Mouse (Mus musculus): Measurements from ENCODE around the gene Nynrin. TPM values are rescaled to one million over a fixed set of nuclear protein-coding genes. Genes with fewer than 3 reads are reported as not detected.

The Nynrin gene
- polyA plus RNA-seq, 1 experiment from 2014 or later: 19.5 TPM

GRCm38 (mm10) chr14:55883663-55884062 lies 29.9 kb downstream of the Nynrin start:
- no peak overlapping the region for H3K4me3 ChIP-seq
- H3K4me2 ChIP-seq: 0 out of 2 replicates have a peak overlapping the region, but pooled peaks have one; percentile 79
- no peaks in the 10 kb centered on the region for H3K9me3 ChIP-seq
- H3K4me1 ChIP-seq: peaks cover 46% of the 10 kb centered on the region
- no peaks in the 10 kb centered on the region for H3K27me3 ChIP-seq
- H3K36me3 ChIP-seq: peaks cover 23% of the 10 kb centered on the region
- 0 out of 2 replicates have a peak overlapping the region, but pooled peaks have one; percentile 68 for H3K9ac ChIP-seq
- ATAC-seq (ENCODE audit: borderline replicate concordance, extremely low read depth, low FRiP score, low TSS enrichment): no peak
- peak overlapping the region; percentile 97 for H3K27ac ChIP-seq
- 86% methylated on average over 12 of the region's 12 CpGs for WGBS

DNA sequence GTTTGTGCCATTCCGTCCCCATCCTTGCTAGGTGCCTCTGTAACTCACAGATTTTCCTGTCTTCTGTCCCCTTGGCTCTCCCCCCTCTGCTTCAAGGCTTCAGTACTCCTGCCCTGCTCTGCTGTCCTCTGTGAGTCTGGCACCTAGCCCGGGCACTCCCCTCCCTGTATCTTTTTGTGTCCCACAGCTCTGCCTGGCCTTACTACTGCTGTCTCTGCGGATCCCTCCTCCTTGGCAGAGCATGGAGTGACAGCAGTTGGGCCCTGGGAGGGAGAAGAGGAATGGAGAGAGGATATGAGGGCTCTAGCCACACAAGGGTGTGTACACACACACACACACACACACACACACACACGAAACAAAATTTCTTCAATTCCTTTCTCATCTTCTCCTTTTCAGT lies 30.4 kb downstream of the Nynrin start, which contains the start of gene Cbln3:
Gene Cbln3, minus strand, starts transcription at position 227 of the 400 bp plus-strand sequence.
- peak within 1 kb of the TSS; percentile 68 for H3K9ac ChIP-seq
- peaks cover 42% of the 10 kb centered on the region for H3K4me1 ChIP-seq
- peak within 1 kb of the TSS; percentile 61 for H3K4me3 ChIP-seq
- H3K27me3 ChIP-seq: no peaks in the 10 kb centered on the region
- 12% methylated on average over 4 of the region's 4 CpGs for WGBS
- H3K9me3 ChIP-seq: no peaks in the 10 kb centered on the region
- peaks cover 28% of the 10 kb centered on the region for H3K36me3 ChIP-seq
- peak within 1 kb of the TSS; percentile 97 for H3K27ac ChIP-seq
- ATAC-seq (ENCODE audit: borderline replicate concordance, extremely low read depth, low FRiP score, low TSS enrichment): peak; percentile 70
- peak within 1 kb of the TSS; percentile 79 for H3K4me2 ChIP-seq

DNA sequence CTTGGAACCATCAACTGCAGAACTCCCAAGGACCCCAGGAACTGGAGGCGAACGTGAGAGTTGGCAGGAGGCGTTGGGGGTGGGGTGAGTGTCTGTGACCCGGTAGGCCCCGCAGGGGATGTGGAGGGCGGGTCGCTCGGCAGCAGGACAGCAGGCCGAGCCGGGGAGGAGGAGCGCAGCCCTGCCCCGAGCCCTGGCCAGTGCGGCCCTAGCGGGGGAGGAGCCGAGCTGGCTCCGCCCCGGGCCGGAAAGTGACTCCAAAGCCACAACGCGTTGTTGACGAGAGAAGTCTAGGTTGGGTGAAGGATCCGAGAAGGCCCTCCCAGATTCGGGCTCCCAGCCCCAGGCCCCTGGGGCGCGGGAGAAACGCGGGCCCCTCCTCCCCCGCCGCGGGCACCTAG lies 30.9 kb downstream of the Nynrin start, which contains the start of gene Khnyn:
Gene Khnyn, plus strand, starts transcription at position 235 of the 401 bp plus-strand sequence.
- peaks cover 33% of the 10 kb centered on the region for H3K36me3 ChIP-seq
- WGBS: 0% methylated on average over 30 of the region's 30 CpGs
- ATAC-seq (ENCODE audit: borderline replicate concordance, extremely low read depth, low FRiP score, low TSS enrichment): peak; percentile 97

DNA sequence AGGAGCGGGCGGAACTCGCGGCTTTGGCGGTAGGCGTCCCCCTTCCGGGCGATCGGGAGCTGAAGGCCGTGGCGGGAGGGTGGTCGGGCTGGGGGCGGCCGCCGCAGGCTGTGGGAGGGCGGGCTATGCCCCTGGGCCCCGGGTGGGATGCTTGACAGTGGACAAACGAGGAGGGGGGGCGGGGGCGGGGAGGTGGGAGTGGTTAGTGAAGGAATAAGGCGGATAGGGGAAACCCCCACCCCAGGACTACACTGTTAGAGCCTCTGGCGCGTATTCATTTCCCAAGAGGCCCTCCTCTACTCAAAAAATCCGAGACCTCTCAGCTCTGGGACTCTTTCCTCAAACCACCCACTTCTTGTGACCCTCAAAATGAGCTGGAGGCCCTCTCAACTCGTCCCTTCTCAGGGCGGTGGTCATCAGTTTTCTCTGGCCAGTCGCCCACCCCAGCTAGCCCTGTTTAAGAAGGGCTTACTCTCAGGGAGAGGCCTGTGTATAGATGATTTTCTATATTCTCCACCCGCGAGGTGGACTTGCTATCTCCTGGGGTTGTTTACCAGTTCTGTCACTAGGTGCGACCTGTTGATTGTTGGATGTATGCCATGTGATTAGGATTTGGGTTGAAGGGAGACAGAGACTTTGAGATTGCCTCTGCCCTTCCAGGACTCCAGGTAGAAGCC lies 31.4 kb downstream of the Nynrin start:
- peak overlapping the region; percentile 61 for H3K4me3 ChIP-seq
- H3K9me3 ChIP-seq: no peaks in the 10 kb centered on the region
- no peaks in the 10 kb centered on the region for H3K27me3 ChIP-seq
- WGBS: 2% methylated on average over 21 of the region's 30 CpGs
- H3K9ac ChIP-seq: peak overlapping the region; percentile 68
- peak overlapping the region; percentile 97 for H3K27ac ChIP-seq
- H3K36me3 ChIP-seq: peaks cover 37% of the 10 kb centered on the region
- H3K4me1 ChIP-seq: peaks cover 42% of the 10 kb centered on the region
- ATAC-seq (ENCODE audit: borderline replicate concordance, extremely low read depth, low FRiP score, low TSS enrichment): peak; percentile 67; the same call in 1 of the 2 replicates
- peak overlapping the region; percentile 79 for H3K4me2 ChIP-seq

More for the DNA sequence above, 30.9 kb downstream of the Nynrin start, which contains the start of gene Khnyn:
- Histone ChIP-seq H3K27ac (peak within 1 kb of the TSS; percentile 97), H3K27me3 (no peaks in the 10 kb centered on the region), H3K4me2 (peak within 1 kb of the TSS; percentile 79), H3K4me1 (peaks cover 42% of the 10 kb centered on the region), H3K4me3 (peak within 1 kb of the TSS; percentile 61), H3K9ac (peak within 1 kb of the TSS; percentile 68), H3K9me3 (no peaks in the 10 kb centered on the region)

DNA sequence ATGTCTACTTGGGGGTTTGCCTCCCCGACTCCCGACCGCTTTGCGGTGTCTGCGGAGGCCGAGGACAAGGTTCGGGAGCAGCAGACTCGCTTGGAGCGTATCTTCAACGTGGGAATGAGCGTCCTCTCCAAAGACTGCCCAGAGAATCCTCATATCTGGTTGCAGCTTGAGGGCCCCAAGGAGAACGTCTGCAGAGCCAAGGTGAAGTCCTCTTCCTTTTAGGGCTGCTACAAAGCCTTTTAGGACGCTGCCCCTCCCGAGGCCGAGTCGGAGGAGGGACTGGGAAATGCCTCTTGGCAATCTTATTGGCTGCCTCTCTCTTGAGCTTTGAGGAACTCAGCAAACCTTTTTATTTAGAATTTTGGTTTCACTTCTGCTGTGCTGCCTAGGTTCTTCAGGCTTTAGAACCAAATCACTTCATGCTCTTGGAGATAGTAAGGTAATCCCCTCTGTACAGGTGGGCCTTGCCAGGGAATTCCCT lies 32.0 kb downstream of the Nynrin start:
- Histone ChIP-seq H3K36me3 (peaks cover 43% of the 10 kb centered on the region), H3K27me3 (no peaks in the 10 kb centered on the region), H3K27ac (peak overlapping the region; percentile 97), H3K9ac (peak overlapping the region; percentile 68), H3K4me3 (peak overlapping the region; percentile 61), H3K4me2 (peak overlapping the region; percentile 79), H3K9me3 (no peaks in the 10 kb centered on the region), H3K4me1 (peaks cover 42% of the 10 kb centered on the region)
- no peak for ATAC-seq (ENCODE audit: borderline replicate concordance, extremely low read depth, low FRiP score, low TSS enrichment)
- WGBS: 3% methylated on average over 16 of the region's 16 CpGs

- Histone ChIP-seq H3K27me3 (no peaks in the 10 kb centered on the region), H3K36me3 (peaks cover 52% of the 10 kb centered on the region), H3K27ac (0 out of 2 replicates have a peak overlapping the region, but pooled peaks have one; percentile 97), H3K4me1 (peaks cover 42% of the 10 kb centered on the region), H3K9me3 (no peaks in the 10 kb centered on the region), H3K4me3 (peak overlapping the region; percentile 61; the same call in 1 of the 2 replicates), H3K4me2 (peak overlapping the region; percentile 79), H3K9ac (no peak overlapping the region; the same call in 1 of the 2 replicates)
- ATAC-seq (ENCODE audit: borderline replicate concordance, extremely low read depth, low FRiP score, low TSS enrichment): no peak
- 67% methylated on average over 24 of the region's 24 CpGs for WGBS
Observed at GRCm38 (mm10) chr14:55886571-55887382, 33.0 kb downstream of the Nynrin start.

DNA sequence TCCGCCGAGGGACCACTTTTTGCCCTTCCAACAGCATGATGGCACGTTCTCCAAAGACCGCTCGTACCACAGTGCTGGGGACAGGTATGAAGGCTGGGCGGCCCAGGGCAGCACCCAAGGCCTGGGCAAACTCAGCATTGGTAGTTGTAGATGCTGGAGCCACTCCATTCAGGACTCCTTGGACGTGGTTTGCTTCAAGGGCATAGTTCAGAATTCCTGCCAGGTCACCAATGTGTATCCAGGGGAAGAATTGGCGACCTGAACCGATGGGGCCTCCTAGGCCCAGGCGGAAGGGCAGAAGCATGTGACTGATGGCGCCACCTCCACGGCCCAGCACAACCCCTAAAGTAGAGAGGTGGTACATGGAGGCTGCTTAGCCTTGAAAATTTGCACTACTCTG lies 43.9 kb downstream of the Nynrin start:
- ATAC-seq (ENCODE audit: borderline replicate concordance, extremely low read depth, low FRiP score, low TSS enrichment): no peak
- H3K9me3 ChIP-seq: no peaks in the 10 kb centered on the region
- H3K36me3 ChIP-seq: peaks cover 48% of the 10 kb centered on the region
- WGBS: 91% methylated on average over 12 of the region's 12 CpGs
- H3K9ac ChIP-seq: no peak overlapping the region
- no peak overlapping the region for H3K4me3 ChIP-seq
- H3K27me3 ChIP-seq: no peaks in the 10 kb centered on the region
- peaks cover 23% of the 10 kb centered on the region for H3K4me1 ChIP-seq
- H3K27ac ChIP-seq: no peak overlapping the region
- H3K4me2 ChIP-seq: no peak overlapping the region

DNA sequence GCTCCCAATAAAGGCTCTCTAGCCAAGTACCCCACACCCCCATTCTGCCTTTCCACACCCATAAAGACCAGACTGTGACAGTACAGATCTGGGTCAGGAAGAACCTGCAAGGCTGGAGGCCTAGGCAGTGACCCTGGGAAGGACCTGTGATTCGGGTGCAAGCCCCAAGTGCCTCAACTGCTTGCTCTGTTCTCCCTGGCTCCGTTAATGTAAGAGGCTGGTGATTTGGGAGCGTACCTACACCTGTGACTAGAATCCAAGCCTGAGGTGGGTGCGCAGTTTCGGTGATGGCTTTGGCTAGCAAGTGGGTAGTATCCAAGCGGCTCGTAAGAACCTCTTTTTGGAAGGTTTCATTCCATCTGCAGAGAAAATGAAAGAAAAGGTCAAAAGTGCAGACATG lies 45.1 kb downstream of the Nynrin start:
- no peak; the same call in 1 of the 2 replicates for ATAC-seq (ENCODE audit: borderline replicate concordance, extremely low read depth, low FRiP score, low TSS enrichment)
- H3K4me3 ChIP-seq: no peak overlapping the region
- WGBS: 84% methylated on average over 7 of the region's 7 CpGs
- no peaks in the 10 kb centered on the region for H3K27me3 ChIP-seq
- H3K4me2 ChIP-seq: peak overlapping the region; percentile 92
- no peaks in the 10 kb centered on the region for H3K9me3 ChIP-seq
- H3K4me1 ChIP-seq: peaks cover 23% of the 10 kb centered on the region
- no peak overlapping the region for H3K9ac ChIP-seq
- 0 out of 2 replicates have a peak overlapping the region, but pooled peaks have one; percentile 77 for H3K27ac ChIP-seq
- peaks cover 39% of the 10 kb centered on the region for H3K36me3 ChIP-seq

DNA sequence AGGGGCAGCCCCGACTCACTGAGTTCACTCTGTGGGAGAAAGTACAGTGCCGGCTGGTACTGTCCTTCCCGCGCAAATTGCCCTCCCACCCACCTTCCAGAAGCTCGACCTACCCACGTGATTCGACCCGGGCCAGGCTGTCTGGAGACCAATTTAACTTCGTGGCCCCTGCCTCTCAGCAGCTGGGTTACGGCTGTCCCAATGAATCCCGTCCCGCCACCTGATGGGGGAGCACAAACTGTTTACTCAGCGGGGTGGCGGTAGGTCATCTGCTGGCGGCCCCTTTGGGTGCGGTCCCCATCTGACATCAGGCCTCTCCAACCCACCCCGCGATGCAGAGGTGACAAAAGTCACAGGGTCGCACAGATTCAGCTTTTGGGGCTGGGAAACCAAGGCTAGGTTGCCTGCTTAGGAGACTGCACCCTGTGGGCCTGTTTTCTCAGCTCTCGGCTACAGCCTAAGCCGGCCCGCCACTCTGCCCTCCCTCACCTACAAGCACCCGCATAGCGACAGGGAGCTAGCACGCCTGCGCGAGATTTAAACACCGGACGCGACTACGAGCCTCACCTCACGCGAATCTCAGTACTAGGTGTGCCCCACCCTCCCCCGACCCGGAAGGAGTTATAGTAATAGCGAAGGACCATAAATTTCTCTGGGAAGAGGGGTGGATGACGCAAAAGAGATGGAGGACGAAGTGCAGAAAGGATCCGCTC lies 46.0 kb downstream of the Nynrin start, which contains the start of gene Sdr39u1:
Gene Sdr39u1, minus strand, starts transcription at position 593 of the 713 bp plus-strand sequence.
- H3K4me3 ChIP-seq: peak within 1 kb of the TSS; percentile 50
- H3K9ac ChIP-seq: peak within 1 kb of the TSS; percentile 70
- H3K4me2 ChIP-seq: peak within 1 kb of the TSS; percentile 92
- WGBS: under 1% methylated on average over 39 of the region's 39 CpGs
- H3K27ac ChIP-seq: peak within 1 kb of the TSS; percentile 77
- H3K9me3 ChIP-seq: no peaks in the 10 kb centered on the region
- peak; percentile 87 for ATAC-seq (ENCODE audit: borderline replicate concordance, extremely low read depth, low FRiP score, low TSS enrichment)
- H3K4me1 ChIP-seq: peaks cover 23% of the 10 kb centered on the region
- H3K27me3 ChIP-seq: no peaks in the 10 kb centered on the region
- peaks cover 30% of the 10 kb centered on the region for H3K36me3 ChIP-seq

DNA sequence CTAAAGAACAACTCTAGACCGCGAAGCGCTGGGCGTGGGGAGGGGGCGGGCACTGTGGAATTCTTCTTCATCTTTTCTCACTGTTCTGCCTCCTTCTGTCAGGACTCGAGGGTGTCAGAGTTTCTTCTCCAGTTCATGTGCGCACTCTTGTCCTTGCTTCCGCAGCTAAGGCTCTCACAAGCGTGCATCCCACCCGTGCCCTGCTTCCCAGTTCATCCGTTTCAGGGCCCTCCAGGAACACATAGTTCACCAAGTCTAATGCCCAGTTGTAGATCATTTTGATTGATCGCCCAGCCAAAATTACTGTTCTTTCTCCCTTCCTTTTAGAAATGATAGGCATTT lies 46.6 kb downstream of the Nynrin start:
- no peak; the same call in 1 of the 2 replicates for ATAC-seq (ENCODE audit: borderline replicate concordance, extremely low read depth, low FRiP score, low TSS enrichment)
- 6% methylated on average over 12 of the region's 12 CpGs for WGBS
- Histone ChIP-seq H3K27ac (peak overlapping the region; percentile 77), H3K4me1 (peaks cover 23% of the 10 kb centered on the region), H3K4me3 (peak overlapping the region; percentile 50), H3K9me3 (no peaks in the 10 kb centered on the region), H3K9ac (peak overlapping the region; percentile 70), H3K36me3 (peaks cover 25% of the 10 kb centered on the region), H3K27me3 (no peaks in the 10 kb centered on the region), H3K4me2 (peak overlapping the region; percentile 92)

DNA sequence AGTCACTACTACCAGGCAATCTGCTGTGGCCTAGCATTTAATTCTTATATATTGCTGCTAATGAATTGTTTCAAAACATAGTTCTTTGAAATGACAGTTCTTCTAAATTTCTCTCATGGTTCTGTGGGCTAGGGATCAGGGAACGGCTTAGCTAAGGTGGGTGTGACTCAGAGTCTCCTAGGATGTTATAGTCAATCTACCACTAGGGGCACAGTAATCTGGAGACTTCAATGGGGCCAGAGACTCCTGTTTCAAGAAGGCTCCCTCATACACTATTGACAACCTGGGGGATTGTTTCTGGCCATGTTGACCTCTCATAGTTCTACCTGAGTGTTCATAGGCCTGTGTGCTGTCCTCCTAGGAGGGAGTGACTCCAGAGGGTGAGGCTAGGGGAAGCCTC lies 51.7 kb downstream of the Nynrin start:
- H3K36me3 ChIP-seq: no peaks in the 10 kb centered on the region
- no peaks in the 10 kb centered on the region for H3K9me3 ChIP-seq
- no peak for ATAC-seq (ENCODE audit: borderline replicate concordance, extremely low read depth, low FRiP score, low TSS enrichment)
- no peak overlapping the region for H3K9ac ChIP-seq
- 16% methylated on average over 1 of the region's 1 CpGs for WGBS
- no peak overlapping the region for H3K4me2 ChIP-seq
- peaks cover 6% of the 10 kb centered on the region for H3K4me1 ChIP-seq
- no peak overlapping the region for H3K4me3 ChIP-seq
- H3K27me3 ChIP-seq: no peaks in the 10 kb centered on the region
- H3K27ac ChIP-seq: no peak overlapping the region

Measured in lung, embryonic 15.5 days (tissue).